ENCODE assay signal across 8 mouse cellular contexts in the genomic region with DNA sequence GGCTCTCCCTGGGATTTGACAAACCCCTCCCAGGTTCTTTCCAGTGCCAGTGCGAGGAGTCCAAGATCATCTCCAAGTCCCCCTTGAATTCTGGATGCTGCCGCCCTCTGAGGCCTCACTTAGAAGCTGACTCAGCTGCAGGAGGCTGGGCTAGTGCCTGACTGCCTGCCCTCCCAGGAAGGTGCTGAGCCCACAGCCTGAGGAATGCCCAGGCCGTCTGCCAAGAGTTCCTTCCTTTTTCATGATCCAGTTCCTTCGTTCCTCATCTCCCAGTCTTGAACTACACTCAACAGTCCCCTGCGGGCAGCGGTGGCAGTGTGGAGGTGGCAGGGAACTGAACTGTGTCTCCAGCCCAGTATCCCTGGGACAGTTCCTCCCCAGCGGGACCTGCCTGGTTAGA. TPM values are rescaled to one million over a fixed set of nuclear protein-coding genes. Genes with fewer than 3 reads are reported as not detected.
A peak's percentile ranks its signal among the peaks of the same experiment; 100 is the strongest.
DNase-seq lines count a peak whose midpoint lies in the region; ATAC-seq and TF ChIP-seq lines count a peak whose summit lies in the region.

No protein-coding gene starts in this region.

- no peak overlapping the region for H3K4me3 ChIP-seq in liver, postnatal 0 days (ENCODE audit: low read depth, low read length)
- H3K4me3 ChIP-seq in heart, adult 2 months = no peak overlapping the region
- H3K4me3 ChIP-seq in stomach, embryonic 14.5 days (ENCODE audit: low read depth, low read length) = no peak overlapping the region
- no peak overlapping the region for H3K4me3 ChIP-seq in thymus, adult 2 months (ENCODE audit: control insufficient read depth, insufficient read depth, low read length)

- H3K9me3 ChIP-seq in liver, postnatal 0 days (ENCODE audit: low read length) = no peaks in the 10 kb centered on the region
- no peaks in the 10 kb centered on the region for H3K9me3 ChIP-seq in stomach, embryonic 14.5 days (ENCODE audit: control insufficient read depth, low read depth, low read length)

- no peak overlapping the region for H3K27ac ChIP-seq in liver, postnatal 0 days (ENCODE audit: low read depth)
- peak overlapping the region; percentile 47 for H3K27ac ChIP-seq in heart, adult 2 months
- H3K27ac ChIP-seq in stomach, embryonic 14.5 days (ENCODE audit: low read length) = no peak overlapping the region
- no peak overlapping the region for H3K27ac ChIP-seq in thymus, adult 2 months (ENCODE audit: control insufficient read depth, insufficient read depth, low read length)

- no peak for ATAC-seq in liver, postnatal 0 days
- peak; percentile 16; the same call in 1 of the 2 replicates for ATAC-seq in stomach, embryonic 14.5 days (ENCODE audit: insufficient number of reproducible peaks, insufficient read depth, low FRiP score, low read depth)

- H3K4me1 ChIP-seq in liver, postnatal 0 days (ENCODE audit: insufficient read depth) = peaks cover 17% of the 10 kb centered on the region
- peaks cover 12% of the 10 kb centered on the region for H3K4me1 ChIP-seq in heart, adult 2 months (ENCODE audit: control insufficient read depth, insufficient read depth, low read length)
- 0 out of 2 replicates have a peak, but pooled peaks cover 11% of the 10 kb centered on the region for H3K4me1 ChIP-seq in stomach, embryonic 14.5 days (ENCODE audit: control insufficient read depth, insufficient read depth, low read length)
- peaks cover 11% of the 10 kb centered on the region for H3K4me1 ChIP-seq in thymus, adult 2 months (replicated peaks; ENCODE audit: control insufficient read depth, insufficient read depth, low read length)

- H3K79me2 ChIP-seq in heart, adult 2 months (replicated peaks; ENCODE audit: control insufficient read depth, insufficient read depth, low read length) = no peaks in the 10 kb centered on the region

- no peak for TF ChIP-seq CTCF in liver, postnatal 0 days (IDR thresholded peaks at IDR 0.05; ENCODE audit: low read depth)
- TF ChIP-seq CTCF in brain, embryonic 14.5 days (IDR thresholded peaks at IDR 0.05; ENCODE audit: borderline replicate concordance, extremely low read depth, insufficient read depth, insufficient read length) = no peak
- TF ChIP-seq CTCF in heart, adult 2 months (IDR thresholded peaks at IDR 0.05) = 0 out of 2 replicates have a peak, but pooled peaks have one; percentile 3
- TF ChIP-seq CTCF in thymus, adult 2 months (IDR thresholded peaks at IDR 0.05; ENCODE audit: borderline replicate concordance, control insufficient read depth, extremely low read depth, insufficient read depth, low read length, poor library complexity) = no peak

- no peak for TF ChIP-seq POLR2A in brain, embryonic 14.5 days (IDR thresholded peaks at IDR 0.05; ENCODE audit: borderline replicate concordance, extremely low read depth, insufficient read depth, insufficient read length, poor library complexity, severe bottlenecking)
- peak; percentile 36; the same call in 1 of the 2 replicates for TF ChIP-seq POLR2A in heart, adult 2 months (IDR thresholded peaks at IDR 0.05; ENCODE audit: insufficient read depth, low read depth, low read length)
- no peak for TF ChIP-seq POLR2A in thymus, adult 2 months (IDR thresholded peaks at IDR 0.05; ENCODE audit: control insufficient read depth, extremely low read depth, insufficient read depth, low read length, poor library complexity)

- intact Hi-C loops in heart, adult 2 months (cut with DNase I) = loop anchor here (1.0 to 5.0 kb wide), 3 partner anchors 23 to 260 kb away; partner anchors contain the start of gene Lekr1

- H3K27me3 ChIP-seq in liver, postnatal 0 days (ENCODE audit: insufficient read depth, low read length) = no peaks in the 10 kb centered on the region
- no peaks in the 10 kb centered on the region for H3K27me3 ChIP-seq in heart, adult 2 months (ENCODE audit: control insufficient read depth, insufficient read depth, low read length)
- H3K27me3 ChIP-seq in stomach, embryonic 14.5 days (ENCODE audit: control insufficient read depth, insufficient read depth, low read length) = no peaks in the 10 kb centered on the region
- H3K27me3 ChIP-seq in thymus, adult 2 months (ENCODE audit: control insufficient read depth, insufficient read depth, low read length) = no peaks in the 10 kb centered on the region

- WGBS in liver, postnatal 0 days (ENCODE audit: insufficient replicate concordance) = 62% methylated on average over 7 of the region's 7 CpGs
- WGBS in heart, adult 2 months = 24% methylated on average over 7 of the region's 7 CpGs
- 66% methylated on average over 7 of the region's 7 CpGs for WGBS in stomach, embryonic 14.5 days
- WGBS in thymus, adult 2 months = 82% methylated on average over 7 of the region's 7 CpGs

- peak; percentile 24 for DNase-seq in liver
- no peak for DNase-seq in liver, postnatal 0 days
- DNase-seq in brain, embryonic 14.5 days (ENCODE audit: low read depth) = peak; percentile 35
- peak; percentile 63 to 81 for DNase-seq in heart, adult 2 months
- peak; percentile 74 to 86 for DNase-seq in kidney, postnatal 4 days
- no peak for DNase-seq in yolk sac, embryonic 10.5 days (ENCODE audit: low spot score)
- no peak for DNase-seq in thymus, adult 2 months

- H3K36me3 ChIP-seq in liver, postnatal 0 days (replicated peaks; ENCODE audit: insufficient read depth, low read length) = no peaks in the 10 kb centered on the region
- H3K36me3 ChIP-seq in heart, adult 2 months (ENCODE audit: control insufficient read depth, insufficient read depth, low read length) = no peaks in the 10 kb centered on the region
- no peaks in the 10 kb centered on the region for H3K36me3 ChIP-seq in stomach, embryonic 14.5 days (ENCODE audit: control insufficient read depth, insufficient read depth, low read length)
- no peaks in the 10 kb centered on the region for H3K36me3 ChIP-seq in thymus, adult 2 months (ENCODE audit: control insufficient read depth, insufficient read depth, low read length)

- H3K4me2 ChIP-seq in liver, postnatal 0 days (ENCODE audit: low read depth, low read length) = no peak overlapping the region
- no peak overlapping the region for H3K4me2 ChIP-seq in stomach, embryonic 14.5 days (replicated peaks; ENCODE audit: low read depth, low read length)

- H3K9ac ChIP-seq in liver, postnatal 0 days (replicated peaks) = no peak overlapping the region
- no peak overlapping the region for H3K9ac ChIP-seq in heart, adult 2 months (ENCODE audit: low read depth, low read length)
- H3K9ac ChIP-seq in stomach, embryonic 14.5 days (replicated peaks; ENCODE audit: low read depth, low read length) = no peak overlapping the region

- TF ChIP-seq EP300 in liver, postnatal 0 days (IDR thresholded peaks at IDR 0.05; ENCODE audit: low read depth) = no peak
- no peak for TF ChIP-seq EP300 in heart, adult 2 months (IDR thresholded peaks at IDR 0.05; ENCODE audit: insufficient read depth, low read depth, low read length)

RNA-seq across cellular contexts. Expression of gene Ccnl1, which starts 30.4 kb away (rescaled TPM):
- 33.1 and 38.1 TPM in 2 replicates for polyA plus RNA-seq in liver, postnatal 0 days (2015; fragmentation: Nextera tagmentation; extraction: Ambion mirVana)
- polyA plus RNA-seq in brain, embryonic 14.5 days (2012; rRNA removed) = 87.9 and 101 TPM in 2 replicates
- 10 to 100 TPM; 16.7 to 18.1 TPM for total RNA-seq in heart, adult 2 months (2021)
- polyA plus RNA-seq in heart, adult 2 months (2012; rRNA removed) = 17.8 and 24.6 TPM in 2 replicates
- polyA plus RNA-seq in stomach, embryonic 14.5 days (2014; fragmentation: Nextera tagmentation; extraction: Ambion mirVana) = 137 and 146 TPM in 2 replicates
- polyA plus RNA-seq in thymus, adult 2 months (2012; rRNA removed) = 171 and 266 TPM in 2 replicates

Comparison
In these comparisons a context has a peak if more than half of its experiments do, and no peak if none do; other contexts are left out.
1. DNase-seq: peak in liver (single experiment), brain, embryonic 14.5 days (single experiment), heart, adult 2 months (2 of 2) and kidney, postnatal 4 days (2 of 2); none in liver, postnatal 0 days (single experiment), yolk sac, embryonic 10.5 days (single experiment) and thymus, adult 2 months (single experiment).